Mouse (Mus musculus) heart, embryonic 10.5 days (tissue): ENCODE results near the gene Usp15. TPM values are rescaled to one million over a fixed set of nuclear protein-coding genes. Genes with fewer than 3 reads are reported as not detected.
A peak's percentile ranks its signal among the peaks of the same experiment; 100 is the strongest.

Experiments used
- DNase-seq: peaks from one replicate; pipeline ENCODE4 v3.0.0-alpha.2; 2017; ENCODE audit warnings: low spot score
- H3K27ac ChIP-seq: fragments of 300-500 bp; sonication (generic); 2 replicates; pipeline ENCODE4 v1.5.1; 2016; ENCODE audit warnings: mild to moderate bottlenecking
- H3K27me3 ChIP-seq: fragments of 300-500 bp; sonication (generic); 2 replicates; pipeline ENCODE4 v1.6.1; 2016; ENCODE audit warnings: mild to moderate bottlenecking; ENCODE audit not compliant: poor library complexity, insufficient read depth, severe bottlenecking
- H3K36me3 ChIP-seq: fragments of 300-500 bp; sonication (generic); 2 replicates; pipeline ENCODE4 v1.6.1; 2016; ENCODE audit warnings: mild to moderate bottlenecking, moderate library complexity
- H3K4me1 ChIP-seq: fragments of 300-500 bp; sonication (generic); 2 replicates; pipeline ENCODE4 v1.6.1; 2016; ENCODE audit warnings: mild to moderate bottlenecking
- H3K4me3 ChIP-seq: fragments of 300-500 bp; sonication (generic); 2 replicates; pipeline ENCODE4 v1.5.1; 2016; ENCODE audit warnings: mild to moderate bottlenecking, moderate library complexity
- H3K9me3 ChIP-seq: fragments of 300-500 bp; sonication (generic); 2 replicates; pipeline ENCODE4 v1.6.1; 2016; ENCODE audit warnings: mild to moderate bottlenecking, moderate library complexity
- WGBS: fragments of 180-500 bp; shearing (Covaris S2); methylation state at CpG from one replicate; pipeline ENCODE4 v1.1.7; 2016; 5-methylcytosine and 5-hydroxymethylcytosine counted together
- polyA plus RNA-seq: library from polyadenylated mRNA; unstranded; fragments of >200 nt; fragmentation: Nextera tagmentation; extraction: Ambion mirVana; gene quantifications from 2 replicates; pipeline ENCODE4 v1.2.1, GENCODE M21; 2016

The Usp15 gene
- polyA plus RNA-seq, 1 experiment from 2014 or later: 87.6 TPM

DNA sequence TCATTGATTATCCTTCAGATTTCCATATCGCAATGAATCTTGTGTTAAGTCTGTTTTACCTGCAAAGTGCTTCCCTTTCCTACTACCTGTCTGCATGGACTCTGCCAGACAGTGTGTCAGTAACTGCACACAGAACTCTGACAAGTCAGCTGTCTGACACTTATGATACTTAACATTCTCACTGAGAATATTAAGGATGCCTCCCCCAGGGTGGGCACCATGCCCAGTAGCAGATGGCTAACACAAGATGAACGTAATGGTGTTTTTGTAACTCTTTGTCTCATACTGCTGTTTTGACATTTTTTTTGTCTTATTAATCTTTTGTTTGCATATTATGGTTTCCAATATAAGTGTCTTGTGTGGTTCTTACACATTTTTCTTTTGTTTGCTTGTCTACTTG lies 40.4 kb downstream of the Usp15 start:
- 92% methylated on average over 2 of the region's 2 CpGs for WGBS
- Histone ChIP-seq H3K27ac (no peak overlapping the region), H3K4me1 (no peaks in the 10 kb centered on the region), H3K4me3 (no peak overlapping the region), H3K36me3 (peaks cover 36% of the 10 kb centered on the region), H3K9me3 (no peaks in the 10 kb centered on the region), H3K27me3 (no peaks in the 10 kb centered on the region)
- no peak for DNase-seq

DNA sequence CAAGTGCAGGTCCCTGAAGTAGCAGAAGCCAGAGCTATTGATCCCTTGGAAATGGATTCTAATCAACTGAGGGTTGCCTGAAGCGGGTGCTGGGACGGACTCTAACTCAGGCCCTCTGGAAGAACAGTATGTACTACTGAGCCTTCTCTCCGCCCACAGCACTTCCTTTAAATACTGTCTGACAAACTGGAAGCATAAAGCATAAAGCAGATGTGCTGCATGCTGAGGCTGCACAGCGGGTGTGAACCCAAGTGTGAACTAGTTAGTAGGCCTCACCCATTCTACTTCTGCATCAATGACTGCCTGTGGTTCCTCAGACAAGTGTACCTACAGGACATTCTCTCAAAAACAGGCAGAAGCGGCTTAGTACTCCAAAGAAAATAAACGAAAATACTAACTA lies 41.0 kb downstream of the Usp15 start:
- no peak overlapping the region for H3K4me3 ChIP-seq
- H3K27me3 ChIP-seq: no peaks in the 10 kb centered on the region
- H3K9me3 ChIP-seq: no peaks in the 10 kb centered on the region
- peaks cover 37% of the 10 kb centered on the region for H3K36me3 ChIP-seq
- WGBS: 91% methylated on average over 6 of the region's 6 CpGs
- DNase-seq: no peak
- no peak overlapping the region for H3K27ac ChIP-seq
- no peaks in the 10 kb centered on the region for H3K4me1 ChIP-seq

DNA sequence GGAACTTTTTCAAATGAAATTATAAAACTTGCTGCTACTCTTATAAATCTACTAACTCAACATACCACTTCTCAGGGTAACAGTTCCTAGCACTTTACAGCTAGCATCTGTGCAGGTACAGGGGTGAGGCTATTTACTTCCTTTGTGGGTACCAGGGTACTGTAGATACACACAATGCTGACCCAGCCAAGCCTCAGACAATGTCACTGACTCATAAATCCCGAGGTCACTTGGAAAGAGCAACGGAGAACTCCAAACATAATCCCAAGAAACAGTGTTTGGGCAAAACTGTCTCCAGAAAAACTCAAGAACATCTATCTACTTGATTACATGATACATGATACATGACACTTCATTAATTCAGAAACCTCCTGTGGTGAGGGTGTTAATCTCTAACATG lies 43.5 kb downstream of the Usp15 start:
- H3K27me3 ChIP-seq: no peaks in the 10 kb centered on the region
- no peak overlapping the region for H3K27ac ChIP-seq
- DNase-seq: no peak
- peaks cover 2% of the 10 kb centered on the region for H3K4me1 ChIP-seq
- peaks cover 25% of the 10 kb centered on the region for H3K36me3 ChIP-seq
- H3K9me3 ChIP-seq: no peaks in the 10 kb centered on the region
- 83% methylated on average over 2 of the region's 2 CpGs for WGBS
- H3K4me3 ChIP-seq: no peak overlapping the region

DNA sequence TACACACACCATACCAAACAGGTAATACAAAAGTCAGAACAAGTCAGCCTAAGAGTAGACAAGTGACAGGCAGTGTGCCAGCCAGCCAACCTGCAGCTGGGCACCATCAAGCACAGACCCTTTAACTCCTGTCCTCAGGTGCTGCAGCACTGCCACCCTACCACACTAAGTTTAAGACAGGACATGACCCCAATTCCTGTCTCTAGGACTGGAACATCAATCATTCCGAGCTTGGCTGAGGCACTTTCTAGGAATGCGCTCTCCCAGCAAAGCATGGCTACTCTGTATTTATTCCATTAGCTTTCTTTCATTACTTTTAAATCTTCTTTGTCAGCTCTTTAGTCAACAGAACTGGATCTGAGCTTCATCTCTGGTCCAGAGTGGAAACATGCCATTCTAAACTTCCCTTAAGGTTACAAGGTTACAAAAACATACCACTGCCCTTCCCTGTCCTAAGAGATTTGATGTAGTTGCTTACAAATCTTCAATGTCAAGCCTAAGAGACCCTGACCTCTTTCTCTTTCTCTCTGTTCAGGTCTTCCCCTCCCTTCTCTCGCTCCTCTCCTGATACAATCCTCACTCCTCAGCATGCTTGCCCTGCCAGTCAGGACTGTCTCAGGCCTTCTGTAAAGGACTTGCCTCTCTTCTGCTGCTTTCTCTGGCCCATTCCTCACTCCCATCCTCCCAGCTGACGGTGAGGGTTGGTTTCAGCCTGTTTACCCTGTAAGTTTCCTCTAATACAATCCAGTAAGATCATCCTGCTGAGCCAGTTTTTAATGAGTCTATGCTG lies 48.6 kb downstream of the Usp15 start:
- Histone ChIP-seq H3K27me3 (no peaks in the 10 kb centered on the region), H3K36me3 (peaks cover 27% of the 10 kb centered on the region; the same call in 1 of the 2 replicates), H3K4me3 (no peak overlapping the region), H3K27ac (peak overlapping the region; percentile 17; the same call in 1 of the 2 replicates), H3K4me1 (peaks cover 13% of the 10 kb centered on the region), H3K9me3 (no peaks in the 10 kb centered on the region)
- WGBS: 48% methylated on average over 4 of the region's 4 CpGs
- no peak for DNase-seq

DNA sequence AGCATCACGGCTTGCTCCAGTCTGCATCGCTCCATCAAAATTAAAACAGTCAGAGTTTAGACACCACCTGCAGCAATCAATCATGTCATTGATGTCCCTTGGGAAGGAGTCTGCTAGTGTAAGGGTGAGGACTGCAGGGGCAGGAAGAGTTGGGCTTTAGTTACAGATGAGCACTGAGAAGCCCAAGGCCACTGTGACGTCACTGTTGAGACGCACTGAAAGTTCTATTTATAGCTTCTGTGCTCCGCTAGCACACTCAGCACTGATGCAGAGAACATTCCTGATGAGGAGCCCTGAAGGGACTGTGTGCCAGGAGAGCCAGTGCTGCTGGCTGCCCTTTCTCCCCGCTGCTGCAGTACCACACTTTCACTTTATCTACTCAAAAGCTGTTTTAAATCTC lies 49.6 kb downstream of the Usp15 start:
- no peaks in the 10 kb centered on the region for H3K9me3 ChIP-seq
- no peaks in the 10 kb centered on the region for H3K27me3 ChIP-seq
- peaks cover 25% of the 10 kb centered on the region; the same call in 1 of the 2 replicates for H3K36me3 ChIP-seq
- DNase-seq: peak; percentile 79
- no peak overlapping the region for H3K4me3 ChIP-seq
- 42% methylated on average over 6 of the region's 6 CpGs for WGBS
- H3K27ac ChIP-seq: no peak overlapping the region; the same call in 1 of the 2 replicates
- H3K4me1 ChIP-seq: peaks cover 13% of the 10 kb centered on the region

DNA sequence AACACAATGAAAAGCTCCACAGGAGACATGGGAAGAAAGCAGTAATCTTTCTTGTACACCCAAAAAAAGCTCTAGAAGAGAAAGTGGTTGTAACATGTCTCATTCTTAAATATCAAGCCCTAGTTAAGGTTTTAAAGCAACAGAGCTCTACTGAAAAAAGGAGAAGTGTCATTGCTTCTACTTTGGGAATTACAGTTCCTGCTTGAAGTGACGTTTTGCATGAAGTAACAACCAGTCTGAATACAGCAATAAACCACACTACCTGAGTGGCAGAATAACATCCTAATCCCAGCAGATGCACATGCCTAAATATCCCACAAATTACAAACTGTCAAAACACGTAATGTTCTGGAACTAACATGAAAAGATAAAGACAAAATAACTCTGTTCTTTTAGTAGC lies 50.4 kb downstream of the Usp15 start:
- Histone ChIP-seq H3K4me1 (peaks cover 13% of the 10 kb centered on the region), H3K36me3 (peaks cover 22% of the 10 kb centered on the region; the same call in 1 of the 2 replicates), H3K4me3 (no peak overlapping the region), H3K27me3 (no peaks in the 10 kb centered on the region), H3K9me3 (no peaks in the 10 kb centered on the region), H3K27ac (no peak overlapping the region)
- 94% methylated on average over 2 of the region's 2 CpGs for WGBS
- no peak for DNase-seq

DNA sequence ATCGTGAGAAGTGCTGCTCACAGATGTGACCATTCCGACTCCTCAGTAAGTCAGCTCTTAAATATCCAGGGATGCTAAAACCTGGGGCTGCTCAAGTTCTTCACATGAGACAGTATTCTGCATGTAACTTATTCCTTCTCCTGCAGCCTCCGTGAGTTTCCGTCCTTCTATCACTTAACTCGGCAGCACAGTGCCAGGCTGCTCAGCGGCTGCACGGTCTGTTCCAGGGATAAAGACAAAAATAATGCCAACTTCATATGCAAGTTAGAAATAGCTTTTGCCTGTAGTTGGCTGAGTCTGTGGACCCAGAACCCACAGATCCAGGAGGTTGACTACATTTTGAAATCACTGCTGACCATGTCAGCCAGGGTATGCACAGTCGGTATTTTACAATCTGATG lies 52.5 kb downstream of the Usp15 start:
- Histone ChIP-seq H3K27ac (no peak overlapping the region), H3K4me3 (no peak overlapping the region), H3K27me3 (no peaks in the 10 kb centered on the region), H3K4me1 (peaks cover 13% of the 10 kb centered on the region), H3K9me3 (no peaks in the 10 kb centered on the region), H3K36me3 (peaks cover 35% of the 10 kb centered on the region)
- DNase-seq: no peak
- WGBS: 91% methylated on average over 8 of the region's 8 CpGs

DNA sequence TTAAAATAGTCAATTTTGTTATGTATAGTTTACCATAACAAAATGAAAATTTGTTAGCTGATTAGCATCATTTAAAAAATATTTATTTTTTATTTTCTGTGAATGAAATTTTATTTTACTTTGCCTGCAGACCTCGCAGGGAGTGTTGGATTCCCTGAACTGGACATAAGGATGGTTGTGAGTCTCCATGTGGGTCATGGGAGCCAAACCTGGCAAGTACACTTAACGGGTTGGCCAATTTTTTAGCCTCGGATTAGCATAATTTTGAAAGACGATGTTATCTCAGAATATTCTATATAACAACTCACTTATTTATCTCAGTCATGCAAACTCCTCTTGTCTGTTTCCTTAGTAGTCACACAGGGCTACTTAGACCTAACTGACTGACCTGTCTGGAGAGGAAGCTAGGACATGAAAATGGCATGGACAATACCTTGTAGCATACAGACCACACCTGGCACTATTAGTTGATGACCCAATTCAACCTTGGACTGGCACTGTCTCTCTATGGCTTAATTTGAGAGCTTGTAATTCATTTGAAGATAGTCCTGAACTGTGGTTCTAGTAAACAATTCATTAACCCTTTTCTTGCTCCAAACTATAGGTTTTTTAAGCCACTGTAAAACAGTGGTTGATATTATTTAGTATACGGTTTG lies 54.3 kb downstream of the Usp15 start:
- no peaks in the 10 kb centered on the region for H3K27me3 ChIP-seq
- peaks cover 35% of the 10 kb centered on the region for H3K36me3 ChIP-seq
- H3K4me1 ChIP-seq: peaks cover 5% of the 10 kb centered on the region; the same call in 1 of the 2 replicates
- H3K4me3 ChIP-seq: no peak overlapping the region
- 97% methylated on average over 5 of the region's 5 CpGs for WGBS
- no peak overlapping the region for H3K27ac ChIP-seq
- H3K9me3 ChIP-seq: no peaks in the 10 kb centered on the region
- no peak for DNase-seq

DNA sequence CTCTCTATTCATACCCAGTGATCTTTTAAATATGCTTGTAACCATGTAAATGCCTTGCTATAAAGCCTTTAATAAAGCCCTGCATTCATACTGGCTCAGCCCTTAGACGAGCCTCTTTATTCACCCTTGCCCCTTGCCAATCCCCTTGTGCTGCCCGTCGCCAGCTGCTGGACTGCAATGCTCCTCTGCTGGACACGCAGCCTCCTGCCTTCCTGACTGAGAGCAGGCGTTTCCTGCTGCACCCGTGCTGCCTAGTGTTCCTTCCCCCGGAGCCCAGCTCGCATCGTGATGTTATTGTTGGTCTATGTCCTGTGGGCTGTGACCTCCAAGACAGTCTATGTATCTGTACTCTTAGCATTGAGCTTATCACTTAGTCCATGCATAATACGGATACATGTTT lies 61.0 kb downstream of the Usp15 start:
- WGBS: 70% methylated on average over 10 of the region's 10 CpGs
- no peak for DNase-seq
- Histone ChIP-seq H3K9me3 (no peaks in the 10 kb centered on the region), H3K4me1 (no peaks in the 10 kb centered on the region), H3K27me3 (no peaks in the 10 kb centered on the region), H3K27ac (no peak overlapping the region), H3K36me3 (peaks cover 35% of the 10 kb centered on the region), H3K4me3 (no peak overlapping the region)

DNA sequence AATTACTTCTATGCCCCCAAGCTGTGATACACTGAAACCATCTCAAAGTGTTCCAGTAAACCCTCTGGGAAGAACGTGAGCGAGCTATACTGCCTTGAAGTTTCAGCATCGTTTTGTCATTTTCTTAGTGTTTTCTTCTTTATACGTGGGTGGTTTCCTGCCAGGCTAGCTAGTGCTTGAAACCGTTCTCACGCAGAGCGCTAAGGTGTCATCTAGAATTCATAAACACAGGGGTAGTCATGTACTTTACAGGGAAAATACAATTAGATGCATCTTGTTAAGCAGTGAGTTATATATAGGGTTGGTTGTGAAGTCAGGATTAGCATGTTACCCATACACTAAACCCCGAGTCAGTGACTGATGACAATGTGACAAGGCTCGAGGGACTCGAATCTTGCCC lies 65.3 kb downstream of the Usp15 start:
- Histone ChIP-seq H3K36me3 (peaks cover 62% of the 10 kb centered on the region), H3K4me3 (no peak overlapping the region), H3K27me3 (no peaks in the 10 kb centered on the region), H3K27ac (no peak overlapping the region), H3K9me3 (no peaks in the 10 kb centered on the region), H3K4me1 (no peaks in the 10 kb centered on the region)
- 93% methylated on average over 10 of the region's 10 CpGs for WGBS
- no peak for DNase-seq

DNA sequence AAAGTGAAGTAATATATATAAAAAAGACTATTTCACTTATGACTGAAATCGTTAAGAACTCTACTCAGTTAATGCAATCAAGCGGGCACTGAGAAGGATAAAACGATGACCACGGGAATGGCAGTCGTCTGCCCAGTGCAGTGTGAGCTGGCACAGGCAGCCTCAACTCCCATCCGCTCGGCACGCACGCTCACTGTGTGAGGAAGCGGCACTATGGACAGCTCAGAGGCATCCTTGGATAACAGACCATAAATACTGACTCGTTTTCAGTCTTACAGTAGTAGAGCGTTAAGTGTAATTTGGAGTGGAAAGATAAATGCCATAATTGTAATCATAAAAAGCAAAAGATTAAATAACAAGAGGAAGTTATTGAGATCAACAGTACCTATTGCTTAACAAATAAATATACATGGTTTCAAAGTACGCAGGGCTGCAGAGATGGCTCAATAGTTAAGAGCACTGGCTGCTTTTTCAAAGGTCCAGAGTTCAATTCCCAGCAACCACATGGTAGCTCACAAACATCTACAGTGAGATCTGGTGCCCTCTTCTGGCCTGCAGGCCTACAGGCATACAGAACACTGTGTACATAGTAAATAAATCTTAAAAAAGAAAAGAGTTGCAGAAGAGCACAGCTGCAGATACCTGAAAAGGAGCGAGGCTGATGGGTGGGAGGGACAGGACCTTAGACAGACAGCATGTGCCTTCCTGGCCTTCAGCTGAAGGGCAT lies 76.0 kb downstream of the Usp15 start:
- 95% methylated on average over 14 of the region's 14 CpGs for WGBS
- Histone ChIP-seq H3K9me3 (no peaks in the 10 kb centered on the region), H3K27ac (no peak overlapping the region), H3K36me3 (peaks cover 95% of the 10 kb centered on the region), H3K4me3 (no peak overlapping the region), H3K27me3 (no peaks in the 10 kb centered on the region), H3K4me1 (no peaks in the 10 kb centered on the region)
- DNase-seq: no peak

DNA sequence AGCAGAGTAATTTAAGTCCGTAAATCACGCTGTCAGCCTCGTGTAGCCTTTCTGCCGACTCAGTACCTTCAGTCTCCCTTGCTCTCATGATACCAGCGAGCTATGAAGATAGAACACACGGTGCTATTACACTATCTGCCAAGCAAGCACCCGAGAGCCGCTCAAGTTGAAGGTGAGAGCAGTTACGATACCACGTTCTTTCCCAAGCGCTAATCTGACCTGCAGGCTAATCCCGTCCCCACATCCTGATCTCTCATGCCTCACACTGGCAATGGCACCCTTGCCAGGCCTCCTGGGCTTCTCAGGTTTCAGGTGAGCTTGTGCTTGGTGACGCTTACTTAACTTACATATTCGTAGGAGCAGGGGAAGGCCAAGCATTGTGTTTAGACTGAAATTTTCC lies 79.9 kb downstream of the Usp15 start:
- Histone ChIP-seq H3K9me3 (no peaks in the 10 kb centered on the region), H3K4me1 (no peaks in the 10 kb centered on the region), H3K27ac (no peak overlapping the region), H3K36me3 (peaks cover 89% of the 10 kb centered on the region), H3K27me3 (no peaks in the 10 kb centered on the region), H3K4me3 (no peak overlapping the region)
- DNase-seq: no peak
- 87% methylated on average over 14 of the region's 14 CpGs for WGBS

DNA sequence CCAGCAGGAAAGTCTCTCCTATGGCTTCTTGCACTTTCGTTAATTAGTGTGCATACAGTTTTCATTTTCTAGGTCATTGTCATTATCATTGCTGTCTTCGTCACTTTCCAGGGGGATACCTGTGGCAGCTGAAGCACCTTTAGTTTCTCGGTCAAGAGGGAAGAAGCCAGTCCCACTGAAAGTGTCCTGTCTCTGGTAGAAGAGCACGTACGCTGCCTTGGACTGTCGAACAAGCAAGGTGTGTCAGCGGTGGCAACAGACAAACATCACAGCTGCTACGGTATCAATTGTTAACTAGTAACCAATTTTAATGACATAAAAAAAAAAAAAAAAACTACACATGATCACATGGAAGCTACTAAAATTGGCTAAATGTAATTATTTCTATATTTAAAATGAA lies 83.3 kb downstream of the Usp15 start:
- Histone ChIP-seq H3K9me3 (no peaks in the 10 kb centered on the region), H3K27me3 (no peaks in the 10 kb centered on the region), H3K27ac (no peak overlapping the region), H3K4me1 (no peaks in the 10 kb centered on the region), H3K4me3 (no peak overlapping the region), H3K36me3 (peaks cover 66% of the 10 kb centered on the region)
- DNase-seq: no peak
- WGBS: 95% methylated on average over 8 of the region's 8 CpGs
